Mouse (Mus musculus) CH12.LX (cell line): ENCODE measurements around the gene Ccser1. TPM values are rescaled to one million over a fixed set of nuclear protein-coding genes. Genes with fewer than 3 reads are reported as not detected.

Experiments
- DNase-seq: peaks from one replicate; pipeline ENCODE4 v3.0.0-alpha.2; 2013; ENCODE audit errors: extremely low read depth
- H3K27ac ChIP-seq: 2 replicates; pipeline ENCODE4 v1.5.1; 2012; ENCODE audit warnings: low read depth, mild to moderate bottlenecking, control low read depth, moderate library complexity; ENCODE audit not compliant: insufficient read depth
- H3K27me3 ChIP-seq: replicated peaks from 2 replicates; pipeline ENCODE3; 2012; ENCODE audit warnings: inconsistent platforms
- H3K36me3 ChIP-seq, 2 experiments: replicated peaks in 1 of 2; 2 replicates each; pipeline versions ENCODE3 to v1.6.1; 2012; ENCODE audit warnings: inconsistent platforms in 1 of 2, low read length in 1 of 2, mild to moderate bottlenecking in 1 of 2, mixed read lengths in 1 of 2, moderate library complexity in 1 of 2; ENCODE audit not compliant: control insufficient read depth in 1 of 2, insufficient read depth in 1 of 2
- H3K4me1 ChIP-seq, 2 experiments: 2 replicates each; pipeline ENCODE4 v1.6.1; 2012; ENCODE audit warnings: inconsistent platforms in 1 of 2, moderate library complexity in 1 of 2; ENCODE audit not compliant: insufficient read depth in 2 of 2, control insufficient read depth in 1 of 2
- H3K4me2 ChIP-seq: 2 replicates; pipeline ENCODE4 v1.6.1; 2012; ENCODE audit warnings: low read depth, mild to moderate bottlenecking, control low read depth; ENCODE audit not compliant: poor library complexity, insufficient read depth, severe bottlenecking
- H3K4me3 ChIP-seq, 3 experiments: fragments of 150-350 bp in 1 of 3; sonication (generic) in 1 of 3; replicated peaks in 1 of 3; 2 replicates each; pipeline versions ENCODE3 to v1.5.1; 2011 to 2012; ENCODE audit warnings: low read depth in 2 of 3, low read length in 2 of 3, mild to moderate bottlenecking in 2 of 3, moderate library complexity in 2 of 3, control low read depth in 1 of 3, improper control_type of control experiment in 1 of 3, inconsistent platforms in 1 of 3, mixed read lengths in 1 of 3; ENCODE audit not compliant: poor library complexity in 1 of 3
- H3K79me2 ChIP-seq: replicated peaks from 2 replicates; pipeline ENCODE4 v1.6.1; 2012; ENCODE audit warnings: mild to moderate bottlenecking, moderate library complexity; ENCODE audit not compliant: control insufficient read depth, poor library complexity, insufficient read depth, severe bottlenecking; ENCODE audit errors: extremely low read depth
- H3K9ac ChIP-seq: 2 replicates; pipeline ENCODE4 v1.6.1; 2012; ENCODE audit warnings: low read depth, mild to moderate bottlenecking, control low read depth, moderate library complexity; ENCODE audit not compliant: insufficient read depth
- H3K9me3 ChIP-seq: replicated peaks from 2 replicates; pipeline ENCODE3; 2012; ENCODE audit warnings: low read length, inconsistent platforms, mixed read lengths
- CHD2 ChIP-seq: IDR thresholded peaks from 2 replicates; pipeline ENCODE4 v1.6.1; 2011; ENCODE audit warnings: low read length, improper control_type of control experiment
- HCFC1 ChIP-seq: IDR thresholded peaks from 2 replicates; pipeline ENCODE4 v1.6.1; 2012; ENCODE audit warnings: low read depth, mild to moderate bottlenecking, inconsistent platforms, low read length, improper control_type of control experiment
- IRF4 ChIP-seq: IDR thresholded peaks from 2 replicates; pipeline ENCODE4 v1.6.1; 2014; ENCODE audit warnings: low read depth, mild to moderate bottlenecking, inconsistent platforms, low read length, improper control_type of control experiment
- JUN ChIP-seq: IDR thresholded peaks from 2 replicates; pipeline ENCODE4 v1.6.1; 2011; ENCODE audit warnings: low read depth, mild to moderate bottlenecking, low read length, improper control_type of control experiment, moderate library complexity; ENCODE audit not compliant: insufficient read depth
- KAT2A ChIP-seq: IDR thresholded peaks from 2 replicates; pipeline ENCODE4 v1.6.1; 2012; ENCODE audit warnings: low read length, improper control_type of control experiment, inconsistent platforms; ENCODE audit not compliant: insufficient replicate concordance
- MAFK ChIP-seq: IDR thresholded peaks from 2 replicates; pipeline ENCODE4 v1.6.1; 2011; ENCODE audit warnings: low read length, improper control_type of control experiment; ENCODE audit not compliant: insufficient replicate concordance
- MAZ ChIP-seq: IDR thresholded peaks from 2 replicates; pipeline ENCODE4 v1.6.1; 2012; ENCODE audit warnings: low read depth, mild to moderate bottlenecking, inconsistent platforms, low read length, improper control_type of control experiment, moderate library complexity
- MEF2A ChIP-seq: IDR thresholded peaks from 2 replicates; pipeline ENCODE4 v1.6.1; 2014; ENCODE audit warnings: low read depth, mild to moderate bottlenecking, inconsistent platforms, low read length, improper control_type of control experiment, borderline replicate concordance
- MYC ChIP-seq: IDR thresholded peaks from 2 replicates; pipeline ENCODE4 v1.6.1; 2011; ENCODE audit warnings: low read depth, mild to moderate bottlenecking, improper control_type of control experiment, low read length
- NELFE ChIP-seq: IDR thresholded peaks from 2 replicates; pipeline ENCODE4 v1.6.1; 2011; ENCODE audit warnings: low read depth, low read length, improper control_type of control experiment
- PAX5 ChIP-seq: IDR thresholded peaks from 2 replicates; pipeline ENCODE4 v1.6.1; 2012; ENCODE audit warnings: low read length, inconsistent platforms, mixed read lengths
- POLR2A ChIP-seq: IDR thresholded peaks from 2 replicates; pipeline ENCODE4 v1.6.1; 2011; ENCODE audit warnings: low read depth, mild to moderate bottlenecking, improper control_type of control experiment, low read length
- RAD21 ChIP-seq: IDR thresholded peaks from 2 replicates; pipeline ENCODE4 v1.6.1; 2011; ENCODE audit warnings: low read depth, mild to moderate bottlenecking, low read length, improper control_type of control experiment, moderate library complexity
- SMC3 ChIP-seq: IDR thresholded peaks from 2 replicates; pipeline ENCODE4 v1.6.1; 2011; ENCODE audit warnings: low read depth, low read length, improper control_type of control experiment
- TCF12 ChIP-seq: IDR thresholded peaks from 2 replicates; pipeline ENCODE4 v1.6.1; 2014; ENCODE audit warnings: low read depth, mild to moderate bottlenecking, inconsistent platforms, low read length, improper control_type of control experiment
- ZC3H11A ChIP-seq: IDR thresholded peaks from 2 replicates; pipeline ENCODE4 v1.6.1; 2012; ENCODE audit warnings: low read depth, mild to moderate bottlenecking, inconsistent platforms, low read length, improper control_type of control experiment
- ZKSCAN1 ChIP-seq: IDR thresholded peaks from 2 replicates; pipeline ENCODE4 v1.6.1; 2012; ENCODE audit warnings: low read depth, inconsistent platforms, low read length, improper control_type of control experiment, borderline replicate concordance
- ZMIZ1 ChIP-seq: IDR thresholded peaks from 2 replicates; pipeline ENCODE4 v1.6.1; 2012; ENCODE audit warnings: low read depth, mild to moderate bottlenecking, inconsistent platforms, low read length, improper control_type of control experiment
- dilution Hi-C: fragments of 300-500 bp; cut with MboI; formaldehyde crosslinking; loops from 2 replicates; pipeline ENCODE4 v1.14.3; 2020; ENCODE audit warnings: low sequenced_read_pairs; ENCODE audit not compliant: extremely low pct_unique_long_range_greater_than_20kb, extremely low pct_ligation_motif_present
- in situ Hi-C: fragments of 300-500 bp; cut with MboI; formaldehyde crosslinking; loops from 3 replicates; pipeline ENCODE4 v1.14.3; 2019; ENCODE audit warnings: low sequenced_read_pairs, low pct_ligation_motif_present, low pct_unique_long_range_greater_than_20kb, mixed read lengths
- polyA plus RNA-seq: library from polyadenylated mRNA; unstranded; fragments of >175 nt; gene quantifications from 2 replicates; pipeline ENCODE4 v1.2.1, GENCODE M21; 2012; ENCODE audit warnings: low read depth; ENCODE audit not compliant: insufficient read length
- total RNA-seq, 2 experiments: library from RNA; depleted of rRNA; stranded (reverse); fragments of 300-350 nt in 1 of 2; fragments of >200 nt in 1 of 2; gene quantifications; 2 replicates each; pipeline ENCODE4 v1.2.3; 2012 to 2014

Gene Ccser1
- total and polyA plus RNA-seq, 3 experiments = not detected

DNA sequence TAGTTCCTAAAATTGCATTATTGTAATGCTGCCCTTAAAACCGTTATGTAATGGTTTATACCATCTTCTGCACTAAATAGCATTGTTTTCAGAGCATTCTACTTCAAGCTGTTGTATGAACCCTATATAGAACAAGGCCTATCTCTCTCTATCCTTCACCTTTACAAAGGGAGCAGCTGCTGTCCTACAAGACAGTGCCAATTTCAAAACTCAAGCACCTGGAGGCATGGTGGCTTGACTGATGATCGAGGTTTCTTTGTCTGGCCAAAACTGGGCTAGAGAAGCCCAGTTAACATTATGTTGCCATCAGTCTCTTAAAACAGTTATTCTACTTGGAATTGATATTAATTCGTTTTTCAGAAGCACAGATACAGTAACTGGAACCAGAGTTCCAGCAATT lies 1160.2 kb downstream of the Ccser1 start:
- dilution Hi-C loops (no loop called here), in situ Hi-C loops (no loop called here)
- no peaks in the 10 kb centered on the region for H3K27me3 ChIP-seq
- H3K4me2 ChIP-seq = no peak overlapping the region
- H3K27ac ChIP-seq = no peak overlapping the region
- H3K4me3 ChIP-seq = no peak overlapping the region
- no peak for TF ChIP-seq CHD2
- no peak for TF ChIP-seq RAD21
- TF ChIP-seq SMC3 = no peak
- no peak for TF ChIP-seq MEF2A
- no peak for TF ChIP-seq TCF12
- no peak for TF ChIP-seq JUN
- TF ChIP-seq POLR2A = no peak
- TF ChIP-seq ZMIZ1 = no peak
- no peak for TF ChIP-seq KAT2A
- TF ChIP-seq IRF4 = no peak
- TF ChIP-seq MAZ = no peak
- no peak for TF ChIP-seq PAX5
- TF ChIP-seq MYC = no peak
- TF ChIP-seq ZKSCAN1 = no peak
- TF ChIP-seq MAFK = no peak
- no peak for TF ChIP-seq ZC3H11A
- peaks cover 8% of the 10 kb centered on the region for H3K9me3 ChIP-seq
- no peak for DNase-seq
- no peak overlapping the region for H3K9ac ChIP-seq
- no peaks in the 10 kb centered on the region for H3K36me3 ChIP-seq
- no peaks in the 10 kb centered on the region for H3K79me2 ChIP-seq
- no peaks in the 10 kb centered on the region for H3K4me1 ChIP-seq

DNA sequence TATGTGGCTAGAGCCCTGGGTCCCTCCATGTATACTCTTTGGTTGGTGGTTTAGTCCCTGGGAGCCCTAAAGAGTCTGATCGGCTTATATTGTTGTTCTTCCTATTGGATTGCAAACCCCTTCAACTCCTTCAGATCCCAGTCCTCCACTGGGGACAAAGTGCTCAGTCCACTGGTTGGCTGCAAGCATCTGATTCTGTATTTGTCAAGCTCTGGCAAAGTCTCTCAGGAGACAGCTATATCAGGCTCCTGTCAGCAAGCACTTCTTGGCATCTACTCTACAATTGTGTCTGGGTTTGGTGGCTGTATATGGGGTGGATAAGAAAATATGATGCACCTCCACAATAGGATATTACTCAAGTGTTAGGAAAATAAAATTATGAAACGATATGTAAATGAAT lies 1187.7 kb downstream of the Ccser1 start:
- Histone ChIP-seq H3K4me1 (no peaks in the 10 kb centered on the region), H3K27me3 (no peaks in the 10 kb centered on the region), H3K9me3 (peaks cover 15% of the 10 kb centered on the region), H3K9ac (no peak overlapping the region), H3K4me2 (no peak overlapping the region), H3K79me2 (no peaks in the 10 kb centered on the region), H3K27ac (no peak overlapping the region), H3K36me3 (no peaks in the 10 kb centered on the region), H3K4me3 (no peak overlapping the region)
- in situ Hi-C loops = no loop called here
- no peak for TF ChIP-seq PAX5
- no peak for TF ChIP-seq MYC
- TF ChIP-seq HCFC1 = no peak
- no peak for TF ChIP-seq KAT2A
- no peak for TF ChIP-seq NELFE
- TF ChIP-seq SMC3 = no peak
- no peak for TF ChIP-seq MAFK
- no peak for TF ChIP-seq ZKSCAN1
- no peak for TF ChIP-seq POLR2A
- no peak for TF ChIP-seq MAZ
- dilution Hi-C loops = no loop called here
- no peak for DNase-seq
